Mouse (Mus musculus) liver, embryonic 14.5 days (tissue): ENCODE data around the gene Cstf3. TPM values are rescaled to one million over a fixed set of nuclear protein-coding genes. Genes with fewer than 3 reads are reported as not detected.

ENCODE experiments used
- ATAC-seq: fragments of 200-750 bp; cut with Nextera tagmentation; 2 replicates; pipeline ENCODE4 v1.8.0; 2017; ENCODE audit warnings: moderate number of reproducible peaks, mild to moderate bottlenecking, moderate library complexity; ENCODE audit not compliant: insufficient read depth
- DNase-seq, 3 experiments: peaks; one replicate each; pipeline ENCODE4 v3.0.0-alpha.2; 2012 to 2013; ENCODE audit warnings: low read depth in 3 of 3, low spot score in 3 of 3
- H3K27ac ChIP-seq: fragments of 300-500 bp; sonication (generic); 2 replicates; pipeline ENCODE4 v1.5.1; 2014; ENCODE audit warnings: moderate library complexity, mild to moderate bottlenecking, control low read depth, inconsistent platforms
- H3K27me3 ChIP-seq: fragments of 300-500 bp; sonication (generic); 2 replicates; pipeline ENCODE4 v1.6.1; 2014; ENCODE audit warnings: mild to moderate bottlenecking, low read length, moderate library complexity; ENCODE audit not compliant: control insufficient read depth, insufficient read depth
- H3K36me3 ChIP-seq: fragments of 300-500 bp; sonication (generic); replicated peaks from 2 replicates; pipeline ENCODE4 v1.6.1; 2014; ENCODE audit warnings: low read depth; ENCODE audit not compliant: control insufficient read depth, insufficient read depth
- H3K4me1 ChIP-seq, 2 experiments: fragments of 200-500 bp in 1 of 2; fragments of 300-500 bp in 1 of 2; sonication (generic) in 1 of 2; replicated peaks; 2 replicates each; pipeline ENCODE4 v1.6.1; 2012 to 2014; ENCODE audit warnings: antibody characterized with exemption in 1 of 2, inconsistent platforms in 1 of 2, low read length in 1 of 2; ENCODE audit not compliant: control insufficient read depth in 2 of 2, insufficient read depth in 2 of 2
- H3K4me2 ChIP-seq: fragments of 300-500 bp; sonication (generic); 2 replicates; pipeline ENCODE4 v1.6.1; 2014; ENCODE audit warnings: low read depth, mild to moderate bottlenecking, control low read depth, moderate library complexity
- H3K4me3 ChIP-seq, 2 experiments: fragments of 200-500 bp in 1 of 2; fragments of 300-500 bp in 1 of 2; sonication (generic) in 1 of 2; 2 replicates each; pipeline ENCODE4 v1.5.1; 2012 to 2014; ENCODE audit warnings: low read depth in 2 of 2, low read length in 2 of 2, mild to moderate bottlenecking in 2 of 2, control low read depth in 1 of 2, inconsistent platforms in 1 of 2, moderate library complexity in 1 of 2; ENCODE audit not compliant: insufficient read depth in 1 of 2
- H3K9ac ChIP-seq: fragments of 300-500 bp; sonication (generic); replicated peaks from 2 replicates; pipeline ENCODE4 v1.6.1; 2014; ENCODE audit warnings: mild to moderate bottlenecking, control low read depth, moderate library complexity
- H3K9me3 ChIP-seq: fragments of 300-500 bp; sonication (generic); 2 replicates; pipeline ENCODE4 v1.6.1; 2016; ENCODE audit warnings: low read length, mixed read lengths; ENCODE audit not compliant: control insufficient read depth
- CTCF ChIP-seq: IDR thresholded peaks from 2 replicates; pipeline ENCODE4 v1.5.1; 2016; ENCODE audit warnings: antibody characterized with exemption, low read depth, control low read depth
- EP300 ChIP-seq: IDR thresholded peaks from 2 replicates; pipeline ENCODE4 v1.6.1; 2016; ENCODE audit warnings: antibody characterized with exemption, low read depth
- WGBS: fragments of 180-500 bp; shearing (Covaris S2); extraction: QIAGEN DNeasy Blood & Tissue Kit; methylation state at CpG from one replicate; pipeline ENCODE4 v1.1.7; 2014; ENCODE audit not compliant: insufficient replicate concordance; 5-methylcytosine and 5-hydroxymethylcytosine counted together
- polyA plus RNA-seq, 2 experiments: library from polyadenylated mRNA; depleted of rRNA in 1 of 2; stranded (reverse) in 1 of 2; unstranded in 1 of 2; fragments of >200 nt; fragmentation: Nextera tagmentation in 1 of 2; extraction: Ambion mirVana in 1 of 2; gene quantifications; 2 replicates each; pipeline versions ENCODE4 v1.2.1 to v1.2.3; 2012 to 2014

Cstf3 gene
- polyA plus RNA-seq, 2 experiments, result 14.5 to 20.1 TPM

DNA sequence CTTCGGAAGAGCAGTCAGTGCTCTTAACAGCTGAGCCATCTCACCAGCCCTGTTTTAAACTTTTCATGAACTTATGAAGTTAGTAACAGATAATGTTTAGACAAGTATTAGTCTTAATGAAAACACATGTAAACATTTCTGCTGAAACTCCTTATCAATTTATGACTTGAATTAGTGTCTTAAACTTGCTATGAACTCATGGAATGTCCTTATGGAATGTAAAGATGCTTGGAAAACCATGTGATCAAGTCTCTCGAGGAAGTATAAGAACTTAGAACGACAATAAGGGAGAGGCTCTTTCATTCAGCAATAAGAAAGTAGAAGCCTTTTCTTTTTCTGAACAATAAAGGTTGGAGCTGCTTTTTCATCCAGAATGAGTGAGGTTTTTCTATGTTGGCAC is 114.0 kb downstream of the Cstf3 start:
- H3K36me3 ChIP-seq, result no peaks in the 10 kb centered on the region
- no peaks in the 10 kb centered on the region for H3K27me3 ChIP-seq
- H3K9me3 ChIP-seq, result no peaks in the 10 kb centered on the region
- ATAC-seq (no peak), DNase-seq (no peak)
- no peak overlapping the region for H3K27ac ChIP-seq
- TF ChIP-seq CTCF (no peak), EP300 (no peak)
- no peak overlapping the region for H3K9ac ChIP-seq
- no peak overlapping the region for H3K4me2 ChIP-seq
- 68% methylated on average over 3 of the region's 3 CpGs for WGBS
- no peak overlapping the region for H3K4me3 ChIP-seq
- peaks cover 0 to 5% of the 10 kb centered on the region in 2 experiments; a peak in 1 of 4 replicates for H3K4me1 ChIP-seq

DNA sequence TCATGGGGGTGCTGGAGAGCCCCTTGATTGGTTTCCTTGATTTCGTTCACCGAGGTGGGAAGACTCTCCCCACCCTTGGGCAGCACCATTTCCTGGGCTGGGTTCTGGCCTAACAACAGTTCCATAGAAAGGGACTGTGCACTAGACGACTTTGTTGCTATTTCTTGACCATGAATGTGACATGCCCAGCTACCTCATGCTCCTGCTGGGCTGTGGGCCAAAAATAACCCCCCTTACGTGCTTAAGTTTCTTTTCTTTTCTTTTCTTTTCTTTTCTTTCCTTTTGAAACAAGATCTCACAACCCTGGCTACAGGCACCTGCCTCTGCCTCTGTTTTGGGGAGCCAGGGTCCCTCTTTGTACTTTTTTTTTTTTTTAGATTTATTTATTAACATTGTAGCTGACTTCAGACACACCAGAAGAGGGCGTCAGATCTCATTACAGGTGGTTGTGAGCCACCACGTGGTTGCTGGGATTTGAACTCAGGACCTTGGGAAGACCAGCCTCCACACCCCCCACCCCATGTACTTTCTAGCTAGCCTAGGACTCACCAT is 119.5 kb downstream of the Cstf3 start:
- WGBS, result 43% methylated on average over 6 of the region's 6 CpGs
- Histone ChIP-seq H3K27me3 (peaks cover 22% of the 10 kb centered on the region), H3K9me3 (no peaks in the 10 kb centered on the region), H3K4me3 (no peak overlapping the region), H3K36me3 (no peaks in the 10 kb centered on the region), H3K4me2 (no peak overlapping the region), H3K4me1 (peaks cover 0 to 5% of the 10 kb centered on the region in 2 experiments; a peak in 1 of 4 replicates), H3K9ac (no peak overlapping the region), H3K27ac (no peak overlapping the region)
- TF ChIP-seq EP300 (no peak), CTCF (no peak)
- no peak for DNase-seq
- no peak for ATAC-seq

DNA sequence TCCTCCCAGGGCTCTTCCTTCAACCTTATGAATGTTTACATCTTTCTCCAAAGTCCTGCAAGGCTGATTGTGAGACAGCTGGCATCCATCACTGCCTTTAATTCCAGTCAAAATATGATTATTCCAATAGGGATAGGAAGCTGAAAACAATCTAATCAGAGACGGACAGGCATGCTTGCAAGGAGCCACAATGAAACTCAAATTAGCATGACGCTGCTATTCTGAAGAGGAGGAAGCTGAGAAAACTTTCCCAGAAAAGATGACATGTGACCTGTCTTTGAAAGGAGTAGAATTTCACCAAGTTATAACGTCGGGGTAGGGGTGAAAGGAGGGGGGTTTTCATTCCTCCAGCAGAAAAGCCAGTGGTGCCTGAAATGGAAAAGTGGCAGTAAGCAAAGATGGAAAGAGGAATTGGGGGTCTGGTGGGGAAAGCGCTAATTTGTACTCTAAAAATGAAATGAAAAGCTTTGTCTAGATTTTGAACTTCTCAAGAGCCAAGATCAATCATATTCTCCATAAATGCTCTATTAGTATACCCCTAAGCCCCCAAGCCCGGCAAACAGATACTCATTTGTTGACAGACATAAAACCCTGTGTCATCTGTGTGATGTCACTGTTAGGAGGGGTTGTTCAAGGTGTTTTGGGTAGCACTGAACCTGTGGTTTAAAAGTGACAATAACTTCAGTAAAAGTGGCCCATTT is 120.5 kb downstream of the Cstf3 start:
- WGBS, result 21% methylated on average over 6 of the region's 6 CpGs
- Histone ChIP-seq H3K9me3 (no peaks in the 10 kb centered on the region), H3K27ac (no peak overlapping the region), H3K27me3 (peaks cover 22% of the 10 kb centered on the region), H3K4me1 (peaks cover 0 to 5% of the 10 kb centered on the region in 2 experiments; a peak in 1 of 4 replicates), H3K36me3 (no peaks in the 10 kb centered on the region), H3K4me3 (peak overlapping the region in 1 of 2 experiments; percentile 70; a peak in 2 of 4 replicates), H3K9ac (no peak overlapping the region), H3K4me2 (peak overlapping the region; percentile 69)
- TF ChIP-seq EP300 (no peak), CTCF (no peak)
- ATAC-seq (no peak), DNase-seq (no peak)

DNA sequence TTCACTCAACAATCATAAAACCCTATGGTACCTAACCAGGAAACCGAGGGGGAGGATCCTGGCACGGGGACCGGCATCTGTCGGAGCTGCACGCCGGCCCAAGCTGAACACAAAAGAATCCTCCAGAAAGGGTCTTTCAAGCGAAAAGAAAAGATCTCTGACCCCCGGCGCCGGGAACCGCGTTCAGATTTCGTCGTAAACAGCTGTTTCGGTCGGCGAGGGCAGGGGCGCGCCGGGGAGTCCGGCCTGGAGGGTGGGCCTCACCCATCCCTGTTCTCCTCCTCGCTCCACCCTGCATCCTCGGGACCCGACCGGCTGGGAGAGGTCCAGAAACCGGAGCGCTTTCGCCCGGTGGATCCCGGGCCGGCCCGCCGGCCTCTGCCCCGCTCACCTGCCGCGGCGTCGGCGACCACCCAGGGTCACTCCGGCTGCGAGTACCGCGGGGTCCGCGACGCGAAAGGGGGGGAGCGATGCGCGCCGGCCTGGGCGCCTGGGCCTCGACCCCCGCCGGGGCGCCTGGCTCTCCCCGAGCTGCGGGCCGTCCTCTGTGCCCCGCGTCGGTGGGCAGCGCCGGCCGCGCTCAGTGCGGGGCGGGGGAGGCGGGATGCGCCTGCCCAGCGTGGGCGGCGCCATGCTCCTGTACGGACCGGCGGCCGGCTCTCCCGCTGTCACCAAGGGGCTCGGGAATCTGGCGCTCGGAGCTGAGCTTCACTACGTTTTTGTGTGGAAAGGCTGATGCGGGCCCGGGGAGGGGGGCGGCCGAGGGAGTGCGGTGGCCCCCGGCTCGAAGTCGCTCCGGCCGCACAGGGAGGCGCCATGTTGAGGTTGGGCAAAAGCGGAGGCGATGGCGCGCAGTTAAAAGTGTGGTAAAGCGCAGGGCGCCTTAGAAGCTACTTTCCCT is 121.5 kb downstream of the Cstf3 start, which contains the start of gene Tcp11l1:
Tcp11l1 (minus strand) TSS at position 585 of the 901 bp plus-strand sequence.
- Histone ChIP-seq H3K4me3 (peak within 1 kb of the TSS; percentile 70 to 76), H3K27ac (no peak within 1 kb of the TSS), H3K36me3 (no peaks in the 10 kb centered on the region), H3K4me1 (peaks cover 0 to 5% of the 10 kb centered on the region in 2 experiments; a peak in 1 of 4 replicates), H3K9ac (peak within 1 kb of the TSS; percentile 60), H3K9me3 (no peaks in the 10 kb centered on the region), H3K4me2 (peak within 1 kb of the TSS; percentile 69), H3K27me3 (peaks cover 22% of the 10 kb centered on the region)
- TF ChIP-seq EP300, result no peak
- ATAC-seq, result peak; percentile 67
- under 1% methylated on average over 88 of the region's 99 CpGs for WGBS
- DNase-seq, result no peak

DNA sequence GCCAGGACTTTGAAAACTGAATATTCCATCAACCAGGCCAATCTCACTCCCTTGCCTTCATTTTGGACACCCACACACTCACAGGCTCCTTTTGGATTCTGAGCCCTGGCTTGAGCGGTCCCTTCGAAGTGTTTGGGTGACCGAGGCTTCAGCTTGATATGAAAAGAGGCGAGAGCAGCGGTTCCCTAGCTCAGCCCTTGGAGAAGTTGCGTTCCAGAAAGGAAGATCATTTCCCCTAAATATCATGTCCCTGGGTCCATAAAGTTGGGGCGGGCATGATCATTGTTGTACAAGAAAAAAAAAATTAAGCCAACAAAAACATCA is 122.1 kb downstream of the Cstf3 start:
- Histone ChIP-seq H3K4me2 (peak overlapping the region; percentile 69), H3K4me1 (peaks cover 0 to 5% of the 10 kb centered on the region in 2 experiments; a peak in 1 of 4 replicates), H3K9ac (peak overlapping the region; percentile 60), H3K36me3 (no peaks in the 10 kb centered on the region), H3K27me3 (peaks cover 22% of the 10 kb centered on the region), H3K4me3 (peak overlapping the region; percentile 70 to 76), H3K9me3 (no peaks in the 10 kb centered on the region), H3K27ac (no peak overlapping the region)
- 6% methylated on average over 7 of the region's 7 CpGs for WGBS
- no peak for DNase-seq
- no peak for ATAC-seq
- no peak for TF ChIP-seq EP300
- no peak for TF ChIP-seq CTCF
